Mouse (Mus musculus) neural tube, embryonic 14.5 days (tissue): Measurements from ENCODE around the gene Fam126a. TPM values are rescaled to one million over a fixed set of nuclear protein-coding genes. Genes with fewer than 3 reads are reported as not detected.

ENCODE experiments used
- ATAC-seq: fragments of 200-750 bp; cut with Nextera tagmentation; 2 replicates; pipeline ENCODE4 v1.8.0; 2017; ENCODE audit warnings: low read depth, mild to moderate bottlenecking, moderate TSS enrichment, moderate library complexity
- H3K27ac ChIP-seq: fragments of 300-500 bp; sonication (generic); 2 replicates; pipeline ENCODE4 v1.5.1; 2014; ENCODE audit warnings: low read depth, mild to moderate bottlenecking, control low read depth, low read length, moderate library complexity, mixed read lengths
- H3K27me3 ChIP-seq: fragments of 300-500 bp; sonication (generic); 2 replicates; pipeline ENCODE4 v1.6.1; 2014; ENCODE audit warnings: low read length; ENCODE audit not compliant: control insufficient read depth, insufficient read depth
- H3K36me3 ChIP-seq: fragments of 300-500 bp; sonication (generic); 2 replicates; pipeline ENCODE4 v1.6.1; 2014; ENCODE audit warnings: low read length, mixed read lengths; ENCODE audit not compliant: control insufficient read depth, insufficient read depth
- H3K4me1 ChIP-seq: fragments of 300-500 bp; sonication (generic); 2 replicates; pipeline ENCODE4 v1.6.1; 2014; ENCODE audit warnings: low read length; ENCODE audit not compliant: control insufficient read depth, insufficient read depth
- H3K4me2 ChIP-seq: fragments of 300-500 bp; sonication (generic); 2 replicates; pipeline ENCODE4 v1.6.1; 2014; ENCODE audit warnings: mild to moderate bottlenecking, low read depth, low read length, control low read depth
- H3K4me3 ChIP-seq: fragments of 300-500 bp; sonication (generic); 2 replicates; pipeline ENCODE4 v1.5.1; 2014; ENCODE audit warnings: low read depth, low read length, control low read depth, mixed read lengths
- H3K9ac ChIP-seq: fragments of 300-500 bp; sonication (generic); replicated peaks from 2 replicates; pipeline ENCODE4 v1.6.1; 2014; ENCODE audit warnings: low read depth, mild to moderate bottlenecking, control low read depth, low read length, mixed read lengths
- H3K9me3 ChIP-seq: fragments of 300-500 bp; sonication (generic); 2 replicates; pipeline ENCODE4 v1.6.1; 2016; ENCODE audit warnings: low read length; ENCODE audit not compliant: control insufficient read depth
- WGBS: fragments of 180-500 bp; shearing (Covaris S2); extraction: QIAGEN DNeasy Blood & Tissue Kit; methylation state at CpG from one replicate; pipeline ENCODE4 v1.1.7; 2014; 5-methylcytosine and 5-hydroxymethylcytosine counted together
- polyA plus RNA-seq: library from polyadenylated mRNA; unstranded; fragments of >200 nt; fragmentation: Nextera tagmentation; extraction: Ambion mirVana; gene quantifications from 2 replicates; pipeline ENCODE4 v1.2.1, GENCODE M21; 2014

Fam126a gene
- polyA plus RNA-seq, 1 experiment from 2014 or later: 31.1 TPM

DNA sequence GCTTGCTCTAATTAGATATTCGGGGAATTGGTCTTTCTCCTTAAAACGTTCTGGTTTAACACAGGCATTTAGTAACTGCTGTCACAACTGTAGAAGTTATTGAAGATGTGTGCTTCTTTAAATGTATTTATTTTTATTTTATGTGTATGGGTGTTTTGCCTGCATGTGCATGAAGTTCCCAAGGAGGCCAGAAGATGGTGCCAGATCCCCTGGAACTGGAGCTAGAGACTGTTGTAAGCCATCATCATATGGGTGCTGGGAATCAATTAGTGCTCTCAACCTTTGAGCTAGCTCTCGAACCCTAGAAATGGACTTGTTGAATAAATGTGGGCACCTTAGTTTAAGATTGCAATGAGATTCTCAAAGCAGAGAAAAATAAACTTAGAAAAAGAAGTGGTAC is 27.1 kb upstream of the Fam126a start:
- Histone ChIP-seq H3K36me3 (no peaks in the 10 kb centered on the region), H3K4me3 (no peak overlapping the region), H3K9ac (no peak overlapping the region), H3K4me1 (no peaks in the 10 kb centered on the region), H3K9me3 (no peaks in the 10 kb centered on the region), H3K4me2 (no peak overlapping the region), H3K27me3 (no peaks in the 10 kb centered on the region), H3K27ac (no peak overlapping the region)
- no peak for ATAC-seq
- 74% methylated on average over 3 of the region's 3 CpGs for WGBS

DNA sequence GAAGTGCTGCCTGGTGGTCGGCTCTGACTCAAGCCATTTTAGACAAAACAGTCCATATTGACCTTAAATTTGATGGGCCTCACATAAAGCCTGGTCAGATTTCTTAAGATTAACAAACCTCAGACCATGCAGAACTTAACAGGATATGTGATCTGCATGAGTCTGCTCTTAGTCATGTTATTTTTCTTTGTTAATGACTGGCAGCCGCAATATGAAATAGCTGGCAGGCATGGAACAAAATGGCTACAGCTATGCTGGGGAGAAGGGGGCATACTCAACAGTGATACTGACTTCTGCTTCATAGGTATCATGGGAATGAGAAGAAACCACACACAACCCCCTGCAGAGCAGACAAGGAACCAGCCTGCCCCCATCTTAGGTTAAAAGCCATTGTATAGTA is 26.4 kb upstream of the Fam126a start:
- H3K27me3 ChIP-seq: no peaks in the 10 kb centered on the region
- H3K36me3 ChIP-seq: no peaks in the 10 kb centered on the region
- ATAC-seq: no peak
- 93% methylated on average over 2 of the region's 2 CpGs for WGBS
- no peak overlapping the region for H3K4me2 ChIP-seq
- no peaks in the 10 kb centered on the region for H3K4me1 ChIP-seq
- H3K27ac ChIP-seq: no peak overlapping the region
- no peaks in the 10 kb centered on the region for H3K9me3 ChIP-seq
- H3K9ac ChIP-seq: no peak overlapping the region
- no peak overlapping the region for H3K4me3 ChIP-seq

DNA sequence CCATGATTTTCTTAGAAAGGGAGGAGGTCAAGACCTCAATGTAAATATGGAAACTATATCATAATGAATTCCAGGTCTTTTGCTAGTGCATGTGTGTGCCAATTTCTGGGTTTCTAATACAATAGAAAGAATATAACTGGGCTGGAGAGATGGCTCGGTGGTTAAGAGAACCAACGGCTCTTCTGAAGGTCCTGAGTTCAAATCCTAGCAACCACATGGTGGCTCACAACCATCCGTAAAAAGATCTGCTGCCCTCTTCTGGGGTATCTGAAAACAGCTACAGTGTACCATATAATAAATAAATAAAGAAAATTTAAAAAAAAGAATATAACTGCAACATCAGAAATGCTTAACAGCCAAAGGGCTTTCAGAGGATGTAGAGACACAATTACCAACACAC is 23.9 kb upstream of the Fam126a start:
- no peaks in the 10 kb centered on the region for H3K27me3 ChIP-seq
- H3K36me3 ChIP-seq: no peaks in the 10 kb centered on the region
- H3K9ac ChIP-seq: no peak overlapping the region
- no peak overlapping the region for H3K4me3 ChIP-seq
- WGBS: 90% methylated on average over 3 of the region's 3 CpGs
- H3K4me1 ChIP-seq: no peaks in the 10 kb centered on the region
- H3K27ac ChIP-seq: no peak overlapping the region
- H3K4me2 ChIP-seq: no peak overlapping the region
- no peaks in the 10 kb centered on the region for H3K9me3 ChIP-seq
- no peak for ATAC-seq

DNA sequence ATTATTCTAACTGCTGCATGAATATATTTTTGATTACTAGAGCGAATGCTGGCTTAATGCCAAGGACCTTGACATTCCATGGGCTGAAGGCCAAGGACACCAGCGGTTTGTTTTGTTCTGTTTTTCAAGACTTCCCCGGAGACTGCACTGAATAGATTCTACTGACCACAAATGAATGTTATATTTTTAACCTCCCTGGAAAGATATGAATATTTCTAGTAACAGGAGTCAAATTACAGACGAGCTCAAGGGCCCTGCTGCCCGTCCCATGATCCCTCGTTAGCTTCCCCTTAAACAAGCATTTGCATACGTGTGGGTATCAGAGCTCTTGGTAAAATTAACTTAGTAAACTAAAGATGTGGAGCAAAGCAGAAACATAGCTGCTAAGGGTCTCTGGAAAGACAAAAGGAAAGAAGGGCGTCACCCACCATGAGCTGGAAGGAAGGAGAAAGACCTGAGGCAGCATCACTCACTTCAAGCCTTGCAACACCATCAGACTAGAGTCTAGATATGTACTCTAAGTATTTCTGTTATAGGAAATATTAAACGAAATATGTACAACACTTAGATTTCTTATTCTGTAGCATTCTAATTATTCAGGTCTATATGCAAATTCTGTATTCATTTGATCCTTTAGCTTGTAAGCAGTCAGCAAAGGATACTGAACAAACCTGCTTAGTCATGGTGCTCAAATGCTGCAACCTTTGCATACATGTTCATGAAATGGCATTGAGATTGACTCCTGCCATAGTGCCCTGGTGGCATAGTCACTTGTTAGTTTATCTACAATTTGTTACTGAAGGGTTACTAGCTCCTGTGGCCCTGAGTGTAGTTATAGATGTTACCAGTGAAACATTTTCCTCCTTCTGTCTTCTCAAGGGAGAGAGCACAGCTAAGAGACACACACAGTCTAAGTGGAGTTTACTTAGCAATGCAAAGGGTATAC is 23.0 kb upstream of the Fam126a start:
- ATAC-seq: no peak
- 63% methylated on average over 9 of the region's 9 CpGs for WGBS
- Histone ChIP-seq H3K9me3 (no peaks in the 10 kb centered on the region), H3K9ac (no peak overlapping the region), H3K36me3 (no peaks in the 10 kb centered on the region), H3K27ac (no peak overlapping the region), H3K4me1 (no peaks in the 10 kb centered on the region), H3K27me3 (no peaks in the 10 kb centered on the region), H3K4me2 (no peak overlapping the region), H3K4me3 (no peak overlapping the region)

DNA sequence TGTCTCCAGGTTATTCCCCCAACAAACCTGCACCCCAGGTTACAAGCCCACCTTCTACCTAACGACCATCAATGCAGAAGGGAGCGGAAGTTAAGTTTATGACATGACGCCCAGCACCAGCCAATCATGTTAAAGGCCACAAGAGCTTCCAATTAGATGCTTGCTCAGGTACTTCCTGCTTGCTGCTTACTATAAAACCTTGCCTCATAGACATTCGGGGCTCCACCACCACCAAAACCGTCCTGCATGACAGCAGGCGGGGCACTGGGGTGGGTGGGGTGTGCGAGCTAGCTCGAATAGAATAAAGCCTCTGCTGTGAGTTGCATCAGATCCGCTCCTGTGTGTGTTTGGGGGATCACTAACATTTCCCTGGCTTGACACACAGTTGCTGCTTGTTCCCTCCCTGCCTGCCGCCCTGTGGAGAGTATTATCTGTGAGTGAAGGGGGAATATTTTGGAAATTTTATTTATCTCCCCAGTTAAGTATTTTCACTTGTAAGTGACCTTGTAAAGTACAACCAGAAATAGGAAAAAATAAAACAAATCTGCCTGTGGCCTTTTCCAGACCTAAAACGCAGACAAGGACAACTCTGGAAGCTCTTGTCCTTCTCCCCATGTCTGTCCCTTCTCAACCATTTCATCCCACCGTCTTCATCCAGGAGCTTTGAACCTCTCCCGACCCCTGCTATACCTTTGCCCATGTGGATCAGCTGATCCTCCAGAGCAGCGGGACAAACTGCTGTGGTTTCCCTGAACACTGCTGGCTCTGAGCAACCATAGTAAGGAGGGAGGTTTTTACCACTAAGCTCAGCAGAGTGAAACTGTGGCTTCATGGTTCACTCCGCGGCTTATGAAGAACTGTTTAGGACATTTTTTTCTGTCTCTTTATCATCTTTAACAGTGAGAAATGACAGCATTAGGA is 21.5 kb upstream of the Fam126a start:
- no peaks in the 10 kb centered on the region for H3K9me3 ChIP-seq
- H3K9ac ChIP-seq: no peak overlapping the region
- WGBS: 67% methylated on average over 16 of the region's 16 CpGs
- no peak overlapping the region for H3K27ac ChIP-seq
- no peaks in the 10 kb centered on the region for H3K27me3 ChIP-seq
- H3K4me2 ChIP-seq: no peak overlapping the region
- ATAC-seq: no peak
- no peaks in the 10 kb centered on the region for H3K4me1 ChIP-seq
- H3K36me3 ChIP-seq: no peaks in the 10 kb centered on the region
- H3K4me3 ChIP-seq: no peak overlapping the region

DNA sequence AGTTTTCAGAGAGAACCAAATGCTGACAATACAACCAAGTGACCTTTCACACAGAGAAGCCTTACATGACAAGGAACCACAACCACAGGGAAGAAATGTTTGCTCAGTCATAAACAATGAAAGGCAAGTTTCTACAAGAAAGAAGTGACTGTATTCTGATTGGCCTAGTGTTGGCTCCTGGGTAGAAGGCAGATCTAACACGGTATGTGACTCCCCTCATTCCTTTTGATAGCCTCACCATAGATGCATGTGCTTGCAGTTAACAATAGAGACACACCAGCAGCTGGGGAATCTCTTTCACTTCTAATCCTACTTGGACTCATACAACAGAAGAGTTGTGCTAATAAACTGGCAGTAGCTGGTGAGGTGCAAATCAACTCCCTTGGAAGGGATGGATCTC is 17.3 kb upstream of the Fam126a start:
- Histone ChIP-seq H3K27me3 (no peaks in the 10 kb centered on the region), H3K36me3 (no peaks in the 10 kb centered on the region), H3K4me3 (no peak overlapping the region), H3K4me2 (no peak overlapping the region), H3K4me1 (0 out of 2 replicates have a peak, but pooled peaks cover 2% of the 10 kb centered on the region), H3K27ac (no peak overlapping the region), H3K9me3 (no peaks in the 10 kb centered on the region), H3K9ac (no peak overlapping the region)
- 38% methylated on average over 1 of the region's 1 CpGs for WGBS
- ATAC-seq: no peak

DNA sequence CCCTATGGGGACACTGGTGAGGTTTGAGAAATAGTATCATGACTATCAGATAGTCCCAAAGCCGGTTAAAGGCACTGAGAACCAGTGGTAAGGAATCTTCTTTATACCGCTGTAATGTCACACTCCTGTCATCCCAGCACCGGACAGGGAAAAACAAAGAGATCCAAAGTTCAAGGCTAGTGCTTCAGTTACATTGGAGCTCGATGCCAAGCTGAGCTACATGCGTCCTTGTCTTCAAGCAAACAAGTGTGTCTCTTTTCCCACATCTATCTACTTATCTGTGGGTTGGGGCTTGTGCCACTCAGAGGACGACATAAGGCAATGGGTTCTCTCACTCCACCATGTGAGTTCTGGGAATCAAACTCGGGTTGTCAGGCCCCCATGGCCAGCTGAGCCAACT is 16.5 kb upstream of the Fam126a start:
- Histone ChIP-seq H3K9me3 (no peaks in the 10 kb centered on the region), H3K4me2 (no peak overlapping the region), H3K27ac (0 out of 2 replicates have a peak overlapping the region, but pooled peaks have one; percentile 10), H3K4me3 (no peak overlapping the region), H3K27me3 (no peaks in the 10 kb centered on the region), H3K9ac (no peak overlapping the region), H3K4me1 (0 out of 2 replicates have a peak, but pooled peaks cover 2% of the 10 kb centered on the region), H3K36me3 (no peaks in the 10 kb centered on the region)
- 83% methylated on average over 7 of the region's 7 CpGs for WGBS
- no peak for ATAC-seq

DNA sequence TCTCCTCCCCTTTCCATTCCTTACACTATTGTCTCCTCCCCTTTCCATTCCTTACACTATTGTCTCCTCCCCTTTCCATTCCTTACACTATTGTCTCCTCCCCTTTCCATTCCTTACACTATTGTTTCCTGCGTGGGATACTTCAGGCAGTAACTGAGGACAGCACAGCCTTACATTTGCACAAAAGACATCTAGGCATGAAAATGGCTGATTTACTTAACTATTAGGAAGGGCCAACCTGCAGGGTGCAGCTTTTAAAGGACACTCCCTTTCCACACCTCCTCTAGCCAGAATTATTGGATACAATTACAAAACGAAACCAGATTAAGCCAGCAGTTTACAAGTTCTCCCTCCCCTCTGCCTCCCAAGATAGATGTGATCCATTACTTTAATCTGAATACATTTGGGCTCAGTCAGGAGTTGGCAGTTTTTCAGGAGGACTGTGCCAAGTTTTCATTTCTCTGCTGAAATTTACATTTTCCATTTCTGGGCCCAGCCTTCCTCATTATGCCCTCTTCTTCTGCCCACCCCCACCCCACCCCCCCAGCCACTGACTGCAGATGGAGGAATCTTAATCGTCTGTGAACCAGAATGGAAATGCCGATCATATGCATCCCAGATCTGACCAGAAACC is 15.6 kb upstream of the Fam126a start:
- H3K4me3 ChIP-seq: no peak overlapping the region
- H3K27ac ChIP-seq: no peak overlapping the region
- no peaks in the 10 kb centered on the region for H3K27me3 ChIP-seq
- H3K4me1 ChIP-seq: 0 out of 2 replicates have a peak, but pooled peaks cover 2% of the 10 kb centered on the region
- H3K9me3 ChIP-seq: no peaks in the 10 kb centered on the region
- WGBS: 53% methylated on average over 4 of the region's 4 CpGs
- no peak overlapping the region for H3K4me2 ChIP-seq
- H3K36me3 ChIP-seq: no peaks in the 10 kb centered on the region
- peak; percentile 51 for ATAC-seq
- no peak overlapping the region for H3K9ac ChIP-seq
